Mouse (Mus musculus) forelimb bud, embryonic 11.5 days (tissue): ENCODE measurements around the gene Cntn2.
"Not testable (repeated sequence)": the region's sequence is repeated elsewhere in the genome, so short reads cannot be mapped to it uniquely, and the experiment has no call there.

Experiments
- DNase-seq: peaks from one replicate; pipeline ENCODE4 v3.0.0-alpha.2; 2012; ENCODE audit warnings: low read depth, low spot score

Cntn2 gene

DNA sequence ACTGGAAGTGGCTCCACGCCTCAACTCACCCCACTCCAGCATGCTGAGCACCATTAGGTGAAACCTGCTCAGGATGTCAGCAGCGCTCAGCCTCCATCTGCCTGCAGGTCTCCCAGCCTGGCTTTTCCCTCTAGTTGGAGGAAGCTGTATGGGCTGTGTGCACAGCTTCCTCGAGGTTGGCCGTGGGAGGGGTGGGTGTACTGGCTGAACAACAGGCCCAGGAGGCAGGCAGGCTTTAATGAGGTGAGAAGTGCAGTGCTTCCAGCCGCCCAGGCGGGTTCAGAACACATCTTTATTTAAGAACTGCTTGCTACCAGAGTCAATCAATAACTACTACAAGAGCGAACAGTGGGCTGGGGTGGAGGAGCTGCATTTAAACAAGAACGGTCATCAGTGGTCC lies 31.5 kb downstream of the Cntn2 start:
- DNase-seq = peak; percentile 43

DNA sequence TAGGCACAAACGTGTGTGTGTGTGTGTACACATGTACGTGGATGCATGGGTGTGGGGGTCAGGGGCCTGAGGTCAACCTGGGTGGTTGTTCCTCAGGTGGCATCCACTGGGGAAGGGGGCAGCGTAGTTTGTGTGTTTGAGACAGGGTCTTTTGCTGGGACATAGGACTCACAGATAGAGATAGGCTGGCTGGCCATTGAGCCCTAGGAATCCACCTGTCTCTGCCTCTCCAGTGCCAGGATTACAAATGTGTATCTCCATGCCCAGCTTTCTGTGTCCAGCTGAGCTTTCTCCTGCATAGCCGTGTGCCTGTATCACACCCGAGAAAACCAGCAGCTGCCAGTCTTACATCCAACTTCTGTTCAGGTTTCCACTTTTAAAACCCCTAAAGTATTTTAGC lies 33.3 kb downstream of the Cntn2 start:
- DNase-seq = no peak

DNA sequence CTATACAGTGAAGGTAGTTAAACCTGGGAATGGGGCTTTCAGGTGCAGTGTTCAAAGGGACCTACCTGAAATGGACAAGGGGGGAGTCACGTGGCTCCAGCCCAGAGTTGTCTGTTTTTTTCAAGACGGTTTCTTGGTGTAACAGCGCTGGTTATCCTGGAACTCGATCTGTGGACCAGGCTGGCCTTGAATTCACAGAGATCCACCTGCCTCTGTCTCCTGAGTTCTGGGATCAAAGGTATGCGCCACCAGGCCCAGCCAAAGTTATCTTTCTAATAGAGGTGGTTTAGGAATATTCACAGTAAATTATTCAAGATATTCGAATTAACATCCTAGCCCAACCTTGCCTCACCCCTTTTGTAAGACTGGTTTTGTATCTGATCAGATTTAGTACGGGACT lies 36.4 kb downstream of the Cntn2 start:
- no peak for DNase-seq

DNA sequence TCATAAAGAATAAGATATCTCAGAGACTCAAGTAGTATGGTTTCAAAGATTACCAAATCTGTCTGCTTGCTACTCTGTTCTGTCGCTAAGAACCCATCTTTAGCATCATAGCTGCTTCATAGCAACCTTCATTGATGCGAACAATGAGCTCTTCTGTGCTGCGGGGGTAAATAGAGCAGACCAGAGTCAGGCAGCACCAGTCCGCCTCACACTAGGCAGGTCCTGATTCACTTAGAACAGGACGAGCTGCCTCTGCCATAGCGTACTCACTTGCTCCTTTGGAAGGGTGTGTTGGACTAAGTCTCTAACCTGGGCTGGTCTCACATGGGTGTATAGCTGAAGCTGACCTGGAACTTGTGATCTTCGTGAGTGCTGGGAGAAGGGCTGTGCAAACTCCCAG lies 37.0 kb downstream of the Cntn2 start, which contains the start of gene Tmem81:
Tmem81 (plus strand) TSS at position 173 of the 400 bp plus-strand sequence.
- no peak for DNase-seq

DNA sequence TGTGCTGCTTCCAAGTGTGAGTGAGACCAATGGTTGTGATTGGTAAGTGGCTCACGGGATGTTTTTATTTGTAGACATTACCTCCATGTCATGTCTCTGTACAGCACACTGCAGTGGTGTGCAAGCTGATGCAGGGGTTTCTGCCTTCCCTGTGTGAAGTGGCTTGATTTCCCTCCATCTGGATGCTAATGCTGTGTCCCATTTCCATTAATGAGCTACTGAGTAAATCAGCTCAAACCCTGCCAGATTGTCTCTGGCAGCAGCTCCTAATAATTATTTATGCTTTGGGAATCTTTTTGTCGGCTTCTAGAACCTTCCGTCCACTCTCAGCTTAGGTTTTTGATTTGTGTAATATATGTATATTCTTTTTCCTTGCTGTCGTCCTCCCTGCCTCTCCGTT lies 37.9 kb downstream of the Cntn2 start:
- DNase-seq = no peak

DNA sequence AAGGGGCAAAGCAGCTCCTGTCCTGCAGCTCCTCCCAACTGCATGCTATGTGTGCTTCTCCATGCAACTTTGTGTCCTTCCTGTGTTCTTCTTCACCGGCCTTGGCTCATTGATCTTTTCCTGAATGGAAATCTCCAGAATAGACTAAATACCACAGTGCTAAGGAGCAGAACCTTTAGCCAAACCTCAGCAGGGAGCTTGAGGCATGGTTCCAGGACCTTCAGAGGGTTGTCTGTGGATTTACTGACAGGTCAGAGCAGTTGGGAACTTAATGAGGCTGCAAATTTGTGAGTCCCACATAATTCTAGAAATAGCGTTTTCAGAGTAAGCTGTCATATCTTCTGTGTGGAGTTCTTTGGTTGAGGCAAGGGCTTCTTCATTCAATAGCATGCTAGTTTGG lies 42.5 kb downstream of the Cntn2 start:
- no peak for DNase-seq

DNA sequence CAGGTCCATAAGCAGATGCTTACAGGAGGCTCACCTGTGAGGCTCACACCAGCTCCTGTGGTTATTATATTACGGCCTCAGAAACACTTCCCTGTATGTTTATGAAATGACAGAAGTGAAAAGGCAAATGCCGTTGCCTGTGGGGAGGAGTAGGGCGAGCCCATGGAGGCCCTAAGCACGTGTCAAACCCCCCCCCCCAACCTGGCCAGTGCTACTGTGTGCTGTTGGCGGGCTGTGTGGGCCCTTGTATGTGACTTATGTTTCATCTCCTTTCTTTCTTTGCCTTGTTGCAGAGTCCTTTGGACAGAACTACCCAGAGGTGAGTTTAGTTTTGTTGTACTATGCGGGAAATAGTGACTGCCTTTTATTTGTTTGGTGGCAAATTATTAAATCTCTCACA lies 59.3 kb downstream of the Cntn2 start:
- DNase-seq = no peak

DNA sequence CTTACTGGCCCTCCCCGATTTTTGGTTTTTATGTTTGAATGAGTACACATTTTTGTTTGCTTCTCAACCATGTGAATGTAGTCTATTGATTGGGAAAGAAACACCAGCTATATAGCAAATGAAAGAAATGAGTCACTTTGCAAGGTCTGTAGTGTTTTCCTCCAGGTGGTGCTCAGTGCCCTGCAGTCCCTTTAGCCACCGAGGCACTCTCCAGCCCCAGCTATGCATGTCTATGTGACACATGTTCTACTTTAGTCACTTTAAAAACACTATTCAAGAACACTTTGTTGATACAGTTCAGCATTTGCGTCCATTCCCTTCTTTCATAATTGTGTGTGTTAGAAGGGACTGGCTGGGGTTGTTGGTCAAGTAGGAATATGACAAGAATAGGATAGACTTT lies 59.8 kb downstream of the Cntn2 start:
- DNase-seq = no peak

DNA sequence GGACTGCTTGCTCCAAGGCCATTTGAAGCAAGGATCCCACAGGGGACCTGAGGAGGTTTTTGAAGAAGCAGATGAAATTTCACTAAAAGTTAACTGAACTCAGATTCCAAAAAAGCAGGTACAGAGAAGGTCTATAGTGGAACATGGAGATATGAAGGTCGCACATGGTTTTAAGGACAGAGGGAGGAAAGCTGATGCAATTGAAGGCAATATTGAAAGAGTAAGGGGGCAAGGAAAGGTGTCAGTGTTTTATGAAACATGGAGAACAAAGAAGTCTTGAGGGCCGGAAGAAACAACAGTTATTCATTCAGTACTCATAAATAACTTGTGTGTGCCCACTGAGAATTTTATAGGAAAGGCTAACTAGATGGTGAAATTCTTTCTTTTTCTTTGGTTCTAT lies 61.4 kb downstream of the Cntn2 start:
- no peak for DNase-seq

DNA sequence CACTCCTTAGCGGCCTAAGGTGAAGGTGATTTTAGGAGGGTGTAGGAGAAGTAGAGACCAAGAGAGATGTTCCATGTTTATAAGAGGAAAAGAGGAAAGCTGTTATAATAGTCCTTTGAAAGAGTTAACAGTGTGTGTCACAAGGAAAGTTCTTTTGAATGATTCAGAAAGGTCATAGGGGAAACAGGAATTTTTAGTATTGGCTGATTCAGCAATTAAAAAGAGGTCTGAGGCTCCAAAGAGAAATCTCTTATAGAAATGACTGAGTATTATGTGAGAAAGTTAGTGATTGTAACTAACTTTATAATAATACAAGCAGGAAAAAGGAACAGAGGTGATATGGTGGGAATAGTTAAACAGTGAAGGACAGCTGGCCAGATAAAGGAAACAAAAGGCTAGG lies 63.6 kb downstream of the Cntn2 start:
- no peak for DNase-seq

DNA sequence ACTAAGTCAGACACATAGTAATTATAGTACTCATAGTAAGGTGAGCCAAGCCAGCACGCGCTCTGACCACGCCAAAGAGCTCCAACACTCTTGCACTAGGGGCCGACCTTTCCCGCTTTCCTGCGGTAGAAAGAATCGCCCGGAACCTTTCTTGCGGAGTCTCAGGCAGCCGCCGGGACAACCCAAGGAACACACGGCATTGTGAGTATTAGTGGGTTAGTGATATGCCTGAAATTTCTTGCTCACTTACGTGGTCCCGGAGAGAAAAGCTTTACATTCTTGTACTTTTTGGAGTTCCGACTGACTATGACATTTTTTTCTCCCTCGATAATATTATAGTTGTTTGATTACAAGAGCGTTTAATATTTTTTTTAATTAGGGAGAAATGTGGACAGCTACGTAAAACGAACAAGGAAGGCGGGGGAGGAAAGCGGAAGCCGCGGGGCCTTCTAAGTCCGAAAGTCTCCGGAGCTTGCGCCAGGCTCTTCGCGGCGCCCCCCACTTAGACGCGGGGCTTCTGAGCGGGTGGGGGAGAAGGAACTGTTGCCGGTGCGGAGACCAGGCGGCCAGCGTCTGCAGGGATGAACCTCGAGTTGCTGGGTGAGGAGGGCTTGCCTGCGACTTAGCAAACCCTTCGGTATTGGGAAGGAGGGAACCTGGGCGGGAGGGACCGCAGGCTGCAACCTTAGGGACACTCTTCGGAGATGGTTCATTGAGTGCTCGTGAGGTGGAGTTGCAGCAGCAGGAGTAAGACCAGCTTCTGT lies 65.9 kb downstream of the Cntn2 start, which contains the start of gene Rbbp5:
Rbbp5 (plus strand) TSS at position 438 of the 764 bp plus-strand sequence.
- DNase-seq = peak; percentile 92

DNA sequence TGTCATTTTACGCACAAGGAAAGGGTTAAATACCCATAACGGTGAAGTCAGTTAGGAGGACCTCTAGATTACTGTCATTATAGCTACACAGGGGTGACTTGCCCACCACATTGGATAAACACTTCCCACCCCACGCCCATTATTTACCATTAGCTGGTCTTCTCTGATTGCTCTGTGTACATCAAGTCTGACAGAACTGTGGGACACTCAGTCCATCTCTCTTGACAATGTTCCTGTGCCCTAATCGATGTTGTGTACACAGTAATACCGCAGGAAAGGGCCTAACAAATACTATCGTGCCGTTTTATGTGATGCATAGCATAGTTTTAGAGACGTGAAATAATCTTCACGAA lies 66.5 kb downstream of the Cntn2 start:
- DNase-seq = no peak

DNA sequence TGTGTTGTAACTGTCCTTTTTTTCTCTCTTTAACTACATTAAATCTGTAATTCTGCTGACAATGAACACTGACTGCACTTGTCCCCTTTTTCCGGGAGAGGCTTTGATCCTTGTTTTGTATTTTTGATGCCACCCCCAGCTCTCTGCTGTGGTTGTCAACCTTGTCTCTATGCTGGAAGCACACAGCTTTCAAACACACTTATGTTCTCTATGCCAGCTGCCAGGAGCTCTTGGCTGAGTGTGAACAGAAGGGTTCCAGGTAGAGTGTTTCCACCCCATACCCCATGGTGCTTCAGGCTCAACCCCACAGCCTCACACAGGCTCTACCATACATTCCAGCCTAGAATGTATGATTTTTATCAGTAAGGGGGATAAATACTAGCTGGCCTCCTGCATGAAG lies 68.6 kb downstream of the Cntn2 start:
- DNase-seq = no peak

DNA sequence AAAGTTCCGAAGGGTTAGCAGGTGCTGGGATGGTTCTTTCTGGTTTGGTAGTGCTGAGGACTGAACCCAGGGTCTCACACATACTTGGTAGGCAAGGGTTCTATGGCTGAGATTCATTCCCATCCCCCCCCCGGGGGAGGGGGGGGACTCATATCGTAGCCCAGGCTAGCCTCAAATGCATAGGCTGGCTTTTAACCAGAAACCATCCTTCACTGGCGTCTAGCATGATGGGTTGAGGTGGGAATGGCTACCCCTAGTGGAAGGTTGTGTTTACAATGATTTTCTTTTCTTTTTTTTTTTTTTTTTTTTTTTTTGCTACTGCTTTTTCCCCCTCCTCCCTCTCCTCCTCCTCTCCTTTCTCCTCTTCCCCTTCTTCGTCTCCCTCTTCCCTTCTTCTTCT lies 70.5 kb downstream of the Cntn2 start:
- DNase-seq = no peak

DNA sequence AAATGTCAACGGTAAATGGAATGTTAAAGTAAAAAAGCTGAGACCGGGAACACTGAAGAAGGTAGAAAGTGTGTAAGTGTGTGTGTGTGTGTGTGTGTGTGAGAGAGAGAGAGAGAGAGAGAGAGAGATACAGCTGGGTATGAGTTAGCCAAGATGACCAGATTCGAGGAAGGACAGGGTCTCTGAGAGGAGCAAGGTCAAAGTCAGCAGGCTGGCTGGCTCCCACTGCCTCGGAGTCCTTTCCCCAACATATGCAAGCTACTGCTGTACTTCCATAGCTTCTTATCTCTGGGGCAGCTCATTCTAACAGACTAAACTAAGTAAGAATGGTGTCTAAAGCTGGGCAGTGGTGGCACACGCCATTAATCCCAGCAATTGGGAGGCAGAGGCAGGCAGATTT lies 71.6 kb downstream of the Cntn2 start:
- DNase-seq = no peak

DNA sequence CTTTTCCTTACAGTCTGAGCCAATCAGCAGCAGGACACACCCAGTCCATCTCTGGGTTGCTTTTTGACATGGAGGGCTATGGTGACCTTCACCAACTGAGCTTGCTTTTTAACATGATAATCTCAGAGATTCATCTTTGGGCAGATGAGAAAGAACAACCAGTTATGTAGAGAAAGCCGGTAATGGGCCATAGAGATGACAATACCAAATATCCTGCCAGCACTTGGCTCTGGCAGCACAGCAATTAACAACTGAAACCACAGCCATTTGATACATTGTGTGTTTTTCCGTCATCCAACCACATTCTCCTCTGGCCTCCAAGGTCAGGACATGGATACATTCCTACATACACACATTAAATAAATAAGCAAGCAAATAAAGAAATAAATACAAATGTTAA lies 72.0 kb downstream of the Cntn2 start:
- DNase-seq = no peak

DNA sequence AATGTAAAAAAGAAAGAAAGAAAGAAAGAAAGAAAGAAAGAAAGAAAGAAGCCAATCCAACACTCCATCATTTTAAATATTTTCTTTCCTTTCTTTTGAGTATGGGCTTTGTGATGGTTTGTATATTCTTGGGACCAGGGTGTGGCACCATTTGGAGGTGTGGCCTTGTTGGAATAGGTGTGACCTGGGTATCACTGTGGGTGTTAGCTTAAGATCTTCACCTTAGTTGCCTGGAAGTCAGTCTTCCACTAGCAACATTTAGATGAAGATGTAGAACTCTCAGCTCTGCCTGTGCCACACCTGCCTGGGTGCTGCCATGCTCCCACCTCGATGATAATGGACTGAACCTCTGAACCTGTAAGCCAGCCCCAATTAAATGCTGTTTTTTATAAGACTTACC lies 73.0 kb downstream of the Cntn2 start:
- not testable (repeated sequence) for DNase-seq

DNA sequence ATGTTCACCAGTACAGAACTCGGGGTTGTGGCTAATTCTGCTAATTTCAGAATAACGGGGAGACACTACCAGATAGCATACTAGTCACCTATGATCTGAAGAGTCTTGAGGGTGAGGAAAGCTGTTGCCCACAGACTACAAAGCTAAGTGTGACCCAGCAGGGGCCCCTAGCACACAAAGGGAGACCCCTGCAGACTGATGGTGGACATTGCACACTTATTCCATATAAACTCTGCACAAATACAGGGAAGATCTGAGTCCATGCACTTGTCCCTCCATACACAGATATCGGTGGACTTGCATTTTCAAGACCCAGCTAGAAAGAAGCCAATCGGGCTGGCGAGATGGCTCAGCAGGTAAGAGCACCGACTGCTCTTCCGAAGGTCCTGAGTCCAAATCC lies 73.5 kb downstream of the Cntn2 start:
- DNase-seq = no peak

DNA sequence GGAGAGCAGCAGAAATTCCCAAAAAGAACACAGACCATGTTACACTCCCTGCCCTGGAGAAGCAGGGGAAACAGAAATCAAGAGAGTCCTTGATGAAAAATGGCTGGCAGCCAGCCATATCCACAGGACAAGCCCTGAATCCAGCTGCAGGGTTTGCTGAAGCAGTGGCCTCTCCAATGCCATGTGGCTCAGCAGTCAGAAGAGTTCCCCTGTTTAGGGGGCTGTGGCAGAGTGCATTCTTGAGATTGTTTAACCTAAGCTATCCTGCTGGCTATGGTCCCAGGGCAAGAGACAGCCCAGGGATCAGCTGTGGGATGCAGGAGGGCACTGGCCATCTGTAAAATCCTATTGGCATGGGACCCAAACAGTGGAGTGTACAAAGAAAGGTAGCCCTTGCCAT lies 74.1 kb downstream of the Cntn2 start:
- DNase-seq = no peak

DNA sequence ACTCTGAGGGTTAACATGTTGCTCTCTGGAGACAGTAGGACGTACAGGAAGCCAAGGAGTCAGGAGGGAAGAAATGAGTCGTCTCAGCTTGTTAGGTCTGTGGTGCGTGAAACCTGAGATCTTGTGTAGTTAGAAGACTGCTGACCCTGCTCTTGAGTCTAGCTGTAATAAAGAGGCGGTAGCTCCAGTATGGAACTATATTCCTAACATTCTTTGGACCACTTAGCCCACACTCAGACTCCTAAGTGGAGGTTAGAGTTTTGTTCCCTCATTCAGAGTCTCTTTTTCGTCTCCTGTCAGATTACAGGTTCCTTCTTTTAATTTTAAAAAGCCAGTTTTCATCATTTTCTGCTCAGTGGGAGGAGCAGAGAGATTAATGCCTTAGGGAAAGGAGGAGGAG lies 78.4 kb downstream of the Cntn2 start:
- DNase-seq = no peak
